Mouse (Mus musculus) urinary bladder, postnatal 25 days (tissue): ENCODE data around the gene Bnip3.

ENCODE experiments used
- DNase-seq: peaks from one replicate; pipeline ENCODE4 v3.0.0; 2022; ENCODE audit warnings: low spot score

The Bnip3 gene

DNA sequence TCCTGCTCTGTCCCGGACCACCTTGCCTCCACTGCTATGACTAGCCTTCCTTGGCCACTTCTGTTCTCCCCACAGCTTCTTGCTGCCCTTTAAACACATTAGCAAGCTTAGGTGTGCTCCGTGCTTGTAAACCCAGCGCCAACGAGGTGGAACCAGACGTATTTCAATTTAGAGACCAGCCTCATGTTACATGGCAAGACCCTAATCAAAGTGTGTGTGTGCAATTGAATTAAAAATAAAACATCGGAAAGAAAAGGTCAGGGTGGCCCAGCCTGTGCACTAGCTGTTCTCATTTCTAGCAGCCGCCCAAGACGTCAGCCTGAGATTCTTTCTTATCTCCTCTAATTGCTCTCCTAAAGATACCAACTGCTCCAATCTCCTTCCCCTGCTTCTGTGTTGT lies 64.2 kb downstream of the Bnip3 start:
- DNase-seq = no peak

DNA sequence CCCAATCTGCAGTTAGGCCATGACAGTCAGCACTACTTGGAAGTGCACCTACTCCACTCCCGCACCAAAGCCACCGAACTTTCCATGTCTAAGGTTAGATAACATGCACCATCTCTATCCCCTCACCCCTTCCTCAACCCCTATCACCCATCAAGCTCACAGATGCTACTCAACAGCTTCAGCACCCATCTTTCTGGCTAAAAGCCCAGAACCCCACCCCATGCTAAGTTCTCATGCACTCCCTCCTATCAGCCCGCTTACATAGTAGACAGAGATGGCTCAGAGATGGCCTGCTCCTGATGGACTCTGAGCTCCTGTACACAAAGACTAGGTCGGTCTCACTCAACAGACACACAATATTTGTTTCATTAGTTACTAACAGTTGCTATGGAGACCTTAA lies 65.9 kb downstream of the Bnip3 start:
- DNase-seq = no peak

DNA sequence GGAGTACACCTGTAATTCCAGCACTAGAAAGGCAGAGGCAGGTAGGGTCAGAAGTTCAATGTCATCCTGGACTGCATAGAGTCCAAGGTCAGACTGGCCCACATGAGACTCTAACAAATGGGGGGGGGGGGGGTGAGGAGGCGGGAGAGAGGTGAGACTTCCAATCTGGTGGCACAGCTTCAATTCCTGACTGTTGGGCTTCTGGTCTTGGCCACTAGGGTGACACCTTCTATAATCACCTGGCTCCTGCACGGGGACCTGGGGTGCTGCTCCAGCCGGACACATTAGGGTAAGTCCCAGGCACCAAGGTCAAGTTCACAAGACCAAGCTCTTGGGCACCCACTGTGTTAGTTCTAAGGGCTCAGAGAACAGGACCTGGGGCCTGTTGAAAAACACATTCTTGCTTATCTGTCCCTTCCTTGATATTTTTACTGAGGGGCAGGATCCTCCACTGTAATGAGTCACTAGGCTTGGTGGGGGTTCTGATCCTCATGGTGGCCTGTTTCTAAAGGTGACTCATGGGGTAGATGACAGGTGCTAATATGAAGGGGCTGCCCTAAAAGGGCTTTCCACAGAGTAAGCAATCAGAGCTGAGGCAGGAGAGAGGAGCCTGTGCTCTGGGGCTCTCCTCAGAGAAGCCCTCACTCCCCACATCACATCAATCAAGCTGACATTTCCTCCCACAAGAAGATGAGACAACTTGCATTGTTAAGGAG lies 67.7 kb downstream of the Bnip3 start:
- DNase-seq = no peak
